Mouse (Mus musculus) left cerebral cortex, postnatal 10 days (tissue): ENCODE measurements around the gene Syvn1. TPM values are rescaled to one million over a fixed set of nuclear protein-coding genes. Genes with fewer than 3 reads are reported as not detected.
"Not testable (repeated sequence)": the region's sequence is repeated elsewhere in the genome, so short reads cannot be mapped to it uniquely, and the experiment has no call there.

Source experiments
- DNase-seq, 2 experiments: peaks; one replicate each; pipeline ENCODE4 v3.0.0; 2021 to 2022; ENCODE audit warnings: low spot score in 2 of 2, mixed read lengths in 1 of 2; ENCODE audit errors: extremely low spot score in 1 of 2
- intact Hi-C: fragments of 180-260 bp; cut with DNase I; formaldehyde crosslinking; loops from one replicate; pipeline ENCODE4 v1.15.1; 2025
- total RNA-seq, 2 experiments: library from RNA; stranded (reverse); gene quantifications; 2 replicates each; pipeline ENCODE4 v1.2.3; 2021

Syvn1 gene
- total RNA-seq, 2 experiments from 2014 or later, result 39.3 to 40.2 TPM

GRCm38 (mm10) chr19:6035966-6036585 lies 10.3 kb upstream of the Syvn1 start:
- DNase-seq, result no peak
- intact Hi-C loops, result no loop called here

- DNase-seq, result no peak
- intact Hi-C loops, result no loop called here
Measured at GRCm38 (mm10) chr19:6037695-6038094, 8.7 kb upstream of the Syvn1 start.

- no peak for DNase-seq
- intact Hi-C loops, result no loop called here
Measured at GRCm38 (mm10) chr19:6038326-6038725, 8.1 kb upstream of the Syvn1 start.

- intact Hi-C loops, result no loop called here
Measured at GRCm38 (mm10) chr19:6040002-6040401, 6.4 kb upstream of the Syvn1 start.

GRCm38 (mm10) chr19:6042293-6042692 lies 4.1 kb upstream of the Syvn1 start:
- peak in 1 of 2 experiments; percentile 25 for DNase-seq
- intact Hi-C loops, result no loop called here

More at GRCm38 (mm10) chr19:6040002-6040401, 6.4 kb upstream of the Syvn1 start:
- no peak for DNase-seq

GRCm38 (mm10) chr19:6044102-6044501 lies 2.3 kb upstream of the Syvn1 start:
- not testable (repeated sequence) for DNase-seq
- intact Hi-C loops, result loop anchor here (2.0 kb wide), 1 partner anchor 79 kb away; the partner anchor contains the start of gene Pola2

- no peak for DNase-seq
- intact Hi-C loops, result loop anchor here (2.0 to 5.0 kb wide), 2 partner anchors 81 to 123 kb away; partner anchors contain the start of genes Cdc42ep2 and Pola2
Measured at GRCm38 (mm10) chr19:6045366-6046293, 746 bp upstream of the Syvn1 start.

GRCm38 (mm10) chr19:6047154-6047898 lies 950 bp downstream of the Syvn1 start:
- DNase-seq, result no peak
- intact Hi-C loops, result loop anchor here (5.0 kb wide), 1 partner anchor 125 kb away; the partner anchor contains the start of gene Cdc42ep2

GRCm38 (mm10) chr19:6047899-6048166 lies 1.5 kb downstream of the Syvn1 start:
- peak in 1 of 2 experiments; percentile 32 for DNase-seq
- intact Hi-C loops, result loop anchor here (5.0 kb wide), 1 partner anchor 126 kb away; the partner anchor contains the start of gene Cdc42ep2

GRCm38 (mm10) chr19:6048681-6049410 lies 2.5 kb downstream of the Syvn1 start:
- intact Hi-C loops, result loop anchor here (5.0 kb wide), 1 partner anchor 127 kb away; the partner anchor contains the start of gene Cdc42ep2
- no peak for DNase-seq

GRCm38 (mm10) chr19:6052516-6052915 lies 6.1 kb downstream of the Syvn1 start:
- intact Hi-C loops, result no loop called here
- DNase-seq, result no peak

GRCm38 (mm10) chr19:6054296-6054695 lies 7.9 kb downstream of the Syvn1 start:
- intact Hi-C loops, result no loop called here
- DNase-seq, result no peak

GRCm38 (mm10) chr19:6056696-6057095 lies 10.3 kb downstream of the Syvn1 start:
- intact Hi-C loops, result no loop called here

GRCm38 (mm10) chr19:6057313-6058096 lies 11.1 kb downstream of the Syvn1 start, which contains the start of the genes Mrpl49 and Fau:
Mrpl49 (minus strand) TSS chr19:6057785.
Fau (plus strand) TSS chr19:6057844.
- intact Hi-C loops, result no loop called here
- DNase-seq, result peak; percentile 99 to 100

More at GRCm38 (mm10) chr19:6056696-6057095, 10.3 kb downstream of the Syvn1 start:
- no peak for DNase-seq

- no peak for DNase-seq
- intact Hi-C loops, result no loop called here
Measured at GRCm38 (mm10) chr19:6058513-6058912, 12.1 kb downstream of the Syvn1 start.

GRCm38 (mm10) chr19:6058966-6059365 lies 12.6 kb downstream of the Syvn1 start:
- intact Hi-C loops, result no loop called here
- DNase-seq, result no peak

- DNase-seq, result peak; percentile 94 to 95
- intact Hi-C loops, result no loop called here
Measured at GRCm38 (mm10) chr19:6061021-6061533, 14.7 kb downstream of the Syvn1 start, which contains the start of gene Znhit2. Znhit2 (plus strand) TSS chr19:6061192.
